Mouse (Mus musculus): ENCODE results near the gene Rassf3.
A peak's percentile ranks its signal among the peaks of the same experiment; 100 is the strongest.

Gene Rassf3

GRCm38 (mm10) chr10:121461404-121462161 is 14.6 kb downstream of the Rassf3 start:
- DNase-seq (ENCODE audit: low spot score in 2 of 2) = no peak

GRCm38 (mm10) chr10:121459124-121459853 is 16.9 kb downstream of the Rassf3 start:
- DNase-seq (ENCODE audit: low spot score in 2 of 2) = no peak

- DNase-seq (ENCODE audit: low spot score in 2 of 2) = no peak
Observed at GRCm38 (mm10) chr10:121458408-121458807, 17.7 kb downstream of the Rassf3 start.

GRCm38 (mm10) chr10:121457381-121457780 is 18.8 kb downstream of the Rassf3 start:
- no peak for DNase-seq (ENCODE audit: low spot score in 2 of 2)

- DNase-seq (ENCODE audit: low spot score in 2 of 2) = no peak
Observed at GRCm38 (mm10) chr10:121455517-121455916, 20.6 kb downstream of the Rassf3 start.

- no peak for DNase-seq (ENCODE audit: low spot score in 2 of 2)
Observed at GRCm38 (mm10) chr10:121454708-121455475, 21.3 kb downstream of the Rassf3 start.

- DNase-seq (ENCODE audit: low spot score in 2 of 2) = no peak
Observed at GRCm38 (mm10) chr10:121454033-121454432, 22.1 kb downstream of the Rassf3 start.

GRCm38 (mm10) chr10:121445808-121446207 is 30.3 kb downstream of the Rassf3 start:
- no peak for DNase-seq (ENCODE audit: low spot score in 2 of 2)

- no peak for DNase-seq (ENCODE audit: low spot score in 2 of 2)
Observed at GRCm38 (mm10) chr10:121444198-121444597, 31.9 kb downstream of the Rassf3 start.

GRCm38 (mm10) chr10:121443791-121444190 is 32.4 kb downstream of the Rassf3 start:
- DNase-seq (ENCODE audit: low spot score in 2 of 2) = no peak

- no peak for DNase-seq (ENCODE audit: low spot score in 2 of 2)
Observed at GRCm38 (mm10) chr10:121439310-121439731, 36.8 kb downstream of the Rassf3 start.

GRCm38 (mm10) chr10:121438109-121438508 is 38.0 kb downstream of the Rassf3 start:
- DNase-seq (ENCODE audit: low spot score in 2 of 2) = no peak

- DNase-seq (ENCODE audit: low spot score in 2 of 2) = no peak
Observed at GRCm38 (mm10) chr10:121436693-121437092, 39.5 kb downstream of the Rassf3 start.

GRCm38 (mm10) chr10:121436258-121436645 is 39.9 kb downstream of the Rassf3 start:
- DNase-seq (ENCODE audit: low spot score in 2 of 2) = no peak

- DNase-seq (ENCODE audit: low spot score in 2 of 2) = peak in 1 of 2 experiments; percentile 6
Observed at GRCm38 (mm10) chr10:121435546-121436257, 40.4 kb downstream of the Rassf3 start.

GRCm38 (mm10) chr10:121434441-121435103 is 41.6 kb downstream of the Rassf3 start:
- no peak for DNase-seq (ENCODE audit: low spot score in 2 of 2)

GRCm38 (mm10) chr10:121432635-121433280 is 43.4 kb downstream of the Rassf3 start:
- DNase-seq (ENCODE audit: low spot score in 2 of 2) = no peak

- DNase-seq (ENCODE audit: low spot score in 2 of 2) = no peak
Observed at GRCm38 (mm10) chr10:121432041-121432634, 44.0 kb downstream of the Rassf3 start.

- no peak for DNase-seq (ENCODE audit: low spot score in 2 of 2)
Observed at GRCm38 (mm10) chr10:121430764-121431540, 45.2 kb downstream of the Rassf3 start.
